Mouse (Mus musculus): Measurements from ENCODE around the gene Prcd.

The Prcd gene

GRCm38 (mm10) chr11:116669787-116670365 lies 16.5 kb downstream of the Prcd start:
- DNase-seq: no peak

GRCm38 (mm10) chr11:116670386-116670785 lies 17.1 kb downstream of the Prcd start:
- no peak for DNase-seq

- DNase-seq: peak; percentile 98 to 100
Observed at GRCm38 (mm10) chr11:116671112-116671844, 17.9 kb downstream of the Prcd start.

GRCm38 (mm10) chr11:116671845-116672434 lies 18.6 kb downstream of the Prcd start:
- DNase-seq: peak in 1 of 2 experiments; percentile 51

GRCm38 (mm10) chr11:116672595-116672994 lies 19.3 kb downstream of the Prcd start:
- DNase-seq: no peak

- no peak for DNase-seq
Observed at GRCm38 (mm10) chr11:116673410-116673809, 20.1 kb downstream of the Prcd start.

GRCm38 (mm10) chr11:116674616-116675379 lies 21.5 kb downstream of the Prcd start:
- DNase-seq: peak; percentile 96 to 97

- DNase-seq: peak; percentile 76 to 93
Observed at GRCm38 (mm10) chr11:116675429-116675828, 22.1 kb downstream of the Prcd start.

GRCm38 (mm10) chr11:116676175-116676976 lies 23.0 kb downstream of the Prcd start:
- no peak for DNase-seq

GRCm38 (mm10) chr11:116677711-116678441 lies 24.5 kb downstream of the Prcd start:
- DNase-seq: peak in 1 of 2 experiments; percentile 16

- peak in 1 of 2 experiments; percentile 42 for DNase-seq
Observed at GRCm38 (mm10) chr11:116679148-116679547, 25.8 kb downstream of the Prcd start.

- peak in 1 of 2 experiments; percentile 47 for DNase-seq
Observed at GRCm38 (mm10) chr11:116680321-116681091, 27.2 kb downstream of the Prcd start.

- peak in 1 of 2 experiments; percentile 45 for DNase-seq
Observed at GRCm38 (mm10) chr11:116681147-116681546, 27.8 kb downstream of the Prcd start.

GRCm38 (mm10) chr11:116682501-116683144 lies 29.3 kb downstream of the Prcd start:
- peak; percentile 73 to 91 for DNase-seq

- peak; percentile 58 to 86 for DNase-seq
Observed at GRCm38 (mm10) chr11:116683777-116684176, 30.4 kb downstream of the Prcd start.

GRCm38 (mm10) chr11:116685729-116686128 lies 32.4 kb downstream of the Prcd start:
- peak; percentile 40 to 84 for DNase-seq

- DNase-seq: peak in 1 of 2 experiments; percentile 29
Observed at GRCm38 (mm10) chr11:116687897-116688296, 34.6 kb downstream of the Prcd start.

- peak in 1 of 2 experiments; percentile 30 for DNase-seq
Observed at GRCm38 (mm10) chr11:116689622-116690021, 36.3 kb downstream of the Prcd start.

- DNase-seq: peak; percentile 70 to 90
Observed at GRCm38 (mm10) chr11:116690701-116691575, 37.6 kb downstream of the Prcd start.

Measured in kidney, postnatal 25 days (tissue).